Mouse (Mus musculus): ENCODE results near the gene Zmiz1.

DNA sequence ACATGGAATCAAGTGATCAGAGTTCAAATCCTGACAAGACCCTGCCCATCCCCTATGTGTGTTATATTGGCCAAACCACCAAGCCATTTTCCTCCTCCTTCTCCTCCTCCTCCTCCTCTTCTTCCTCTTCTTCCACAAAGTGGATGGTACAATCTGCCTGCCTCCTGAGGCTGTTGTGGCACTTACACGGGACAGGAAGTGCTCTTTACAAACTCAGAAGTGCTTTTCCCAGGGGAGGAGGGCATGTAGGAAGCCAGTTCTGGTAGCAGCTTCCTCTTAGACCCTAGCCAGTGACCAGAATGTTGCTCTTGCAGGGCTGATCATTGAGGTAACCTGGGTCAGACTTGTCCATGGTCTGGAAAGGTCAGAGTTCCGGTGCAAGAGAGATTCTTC lies 6.4 kb upstream of the Zmiz1 start:
- TF ChIP-seq CTCF (IDR thresholded peaks at IDR 0.05; ENCODE audit: low read depth, low read length) = no peak
- TF ChIP-seq POLR2A (IDR thresholded peaks at IDR 0.05; ENCODE audit: insufficient read depth, low read length) = no peak
